Mouse (Mus musculus): ENCODE measurements at regions not wholly inside any gene's neighbourhood (a gene's known extent, or its start where the extent isn't known, plus 50 kb on each side); places are given as distances from the start of the nearest gene placed in this dataset.
A peak's percentile ranks its signal among the peaks of the same experiment; 100 is the strongest.

GRCm38 (mm10) chr2:137575750-137576149, 459.3 kb upstream of the Jag1 start:
- no peaks in the 10 kb centered on the region; the same call in 1 of the 2 replicates for H3K4me1 ChIP-seq (ENCODE audit: control insufficient read depth, insufficient read depth, low read length)
- TF ChIP-seq POLR2A (IDR thresholded peaks at IDR 0.05; ENCODE audit: low read depth, low read length) (no peak), CTCF (IDR thresholded peaks at IDR 0.05; ENCODE audit: borderline replicate concordance, insufficient read depth, low read length) (no peak)
- no peak overlapping the region for H3K4me3 ChIP-seq (ENCODE audit: insufficient read depth, low read length)
- no peak overlapping the region for H3K27ac ChIP-seq (ENCODE audit: insufficient read depth, low read length)

- TF ChIP-seq POLR2A (IDR thresholded peaks at IDR 0.05; ENCODE audit: low read depth, low read length) (no peak), CTCF (IDR thresholded peaks at IDR 0.05; ENCODE audit: borderline replicate concordance, insufficient read depth, low read length) (no peak)
- H3K4me1 ChIP-seq (ENCODE audit: control insufficient read depth, insufficient read depth, low read length) = no peaks in the 10 kb centered on the region; the same call in 1 of the 2 replicates
- no peak overlapping the region for H3K4me3 ChIP-seq (ENCODE audit: insufficient read depth, low read length)
- H3K27ac ChIP-seq (ENCODE audit: insufficient read depth, low read length) = no peak overlapping the region
These were observed 458.5 kb upstream of the Jag1 start for GRCm38 (mm10) chr2:137574845-137575449.

- no peak overlapping the region for H3K4me3 ChIP-seq (ENCODE audit: insufficient read depth, low read length)
These were observed 454.7 kb upstream of the Jag1 start for GRCm38 (mm10) chr2:137571146-137571545.

GRCm38 (mm10) chr2:137566619-137567018, 450.2 kb upstream of the Jag1 start:
- Histone ChIP-seq H3K4me3 (ENCODE audit: insufficient read depth, low read length) (no peak overlapping the region), H3K4me1 (ENCODE audit: control insufficient read depth, insufficient read depth, low read length) (peaks cover 7% of the 10 kb centered on the region), H3K27ac (ENCODE audit: insufficient read depth, low read length) (no peak overlapping the region)
- TF ChIP-seq POLR2A (IDR thresholded peaks at IDR 0.05; ENCODE audit: low read depth, low read length) (no peak), CTCF (IDR thresholded peaks at IDR 0.05; ENCODE audit: borderline replicate concordance, insufficient read depth, low read length) (no peak)

More at GRCm38 (mm10) chr2:137571146-137571545, 454.7 kb upstream of the Jag1 start:
- no peak for TF ChIP-seq POLR2A (IDR thresholded peaks at IDR 0.05; ENCODE audit: low read depth, low read length)
- no peak for TF ChIP-seq CTCF (IDR thresholded peaks at IDR 0.05; ENCODE audit: borderline replicate concordance, insufficient read depth, low read length)
- Histone ChIP-seq H3K4me1 (ENCODE audit: control insufficient read depth, insufficient read depth, low read length) (peaks cover 7% of the 10 kb centered on the region), H3K27ac (ENCODE audit: insufficient read depth, low read length) (peak overlapping the region; percentile 28; the same call in 1 of the 2 replicates)

GRCm38 (mm10) chr2:137564064-137564624, 447.7 kb upstream of the Jag1 start:
- TF ChIP-seq POLR2A (IDR thresholded peaks at IDR 0.05; ENCODE audit: low read depth, low read length) = no peak
- Histone ChIP-seq H3K4me3 (ENCODE audit: insufficient read depth, low read length) (no peak overlapping the region), H3K4me1 (ENCODE audit: control insufficient read depth, insufficient read depth, low read length) (peaks cover 7% of the 10 kb centered on the region), H3K27ac (ENCODE audit: insufficient read depth, low read length) (no peak overlapping the region)

GRCm38 (mm10) chr2:137560366-137560765, 443.9 kb upstream of the Jag1 start:
- Histone ChIP-seq H3K4me3 (ENCODE audit: insufficient read depth, low read length) (no peak overlapping the region), H3K4me1 (ENCODE audit: control insufficient read depth, insufficient read depth, low read length) (no peaks in the 10 kb centered on the region), H3K27ac (ENCODE audit: insufficient read depth, low read length) (no peak overlapping the region)
- no peak for TF ChIP-seq CTCF (IDR thresholded peaks at IDR 0.05; ENCODE audit: borderline replicate concordance, insufficient read depth, low read length)

GRCm38 (mm10) chr2:137553871-137554270, 437.4 kb upstream of the Jag1 start:
- H3K4me1 ChIP-seq (ENCODE audit: control insufficient read depth, insufficient read depth, low read length) = no peaks in the 10 kb centered on the region
- TF ChIP-seq POLR2A (IDR thresholded peaks at IDR 0.05; ENCODE audit: low read depth, low read length) = no peak
- no peak for TF ChIP-seq CTCF (IDR thresholded peaks at IDR 0.05; ENCODE audit: borderline replicate concordance, insufficient read depth, low read length)

GRCm38 (mm10) chr2:137536581-137536980, 420.1 kb upstream of the Jag1 start:
- Histone ChIP-seq H3K4me1 (ENCODE audit: control insufficient read depth, insufficient read depth, low read length) (no peaks in the 10 kb centered on the region), H3K4me3 (ENCODE audit: insufficient read depth, low read length) (no peak overlapping the region), H3K27ac (ENCODE audit: insufficient read depth, low read length) (no peak overlapping the region)
- TF ChIP-seq POLR2A (IDR thresholded peaks at IDR 0.05; ENCODE audit: low read depth, low read length) = no peak
- TF ChIP-seq CTCF (IDR thresholded peaks at IDR 0.05; ENCODE audit: borderline replicate concordance, insufficient read depth, low read length) = no peak

More at GRCm38 (mm10) chr2:137553871-137554270, 437.4 kb upstream of the Jag1 start:
- Histone ChIP-seq H3K4me3 (ENCODE audit: insufficient read depth, low read length) (no peak overlapping the region), H3K27ac (ENCODE audit: insufficient read depth, low read length) (no peak overlapping the region)

- Histone ChIP-seq H3K27ac (ENCODE audit: insufficient read depth, low read length) (no peak overlapping the region), H3K4me3 (ENCODE audit: insufficient read depth, low read length) (no peak overlapping the region), H3K4me1 (ENCODE audit: control insufficient read depth, insufficient read depth, low read length) (no peaks in the 10 kb centered on the region)
- TF ChIP-seq POLR2A (IDR thresholded peaks at IDR 0.05; ENCODE audit: low read depth, low read length) (no peak), CTCF (IDR thresholded peaks at IDR 0.05; ENCODE audit: borderline replicate concordance, insufficient read depth, low read length) (no peak)
These were observed 399.8 kb upstream of the Jag1 start for GRCm38 (mm10) chr2:137516271-137516670.

- no peak overlapping the region for H3K27ac ChIP-seq (ENCODE audit: insufficient read depth, low read length)
- TF ChIP-seq CTCF (IDR thresholded peaks at IDR 0.05; ENCODE audit: borderline replicate concordance, insufficient read depth, low read length) (no peak), POLR2A (IDR thresholded peaks at IDR 0.05; ENCODE audit: low read depth, low read length) (no peak)
- H3K4me1 ChIP-seq (ENCODE audit: control insufficient read depth, insufficient read depth, low read length) = no peaks in the 10 kb centered on the region
- no peak overlapping the region for H3K4me3 ChIP-seq (ENCODE audit: insufficient read depth, low read length)
These were observed 398.6 kb upstream of the Jag1 start for GRCm38 (mm10) chr2:137515043-137515442.

All from embryonic fibroblast, embryonic 13.5 days (primary cell).